Mouse (Mus musculus): ENCODE data around the gene Rhbdd1. TPM values are rescaled to one million over a fixed set of nuclear protein-coding genes. Genes with fewer than 3 reads are reported as not detected.

Rhbdd1 gene
- polyA plus RNA-seq, 1 experiment from 2014 or later, result 7.5 TPM

DNA sequence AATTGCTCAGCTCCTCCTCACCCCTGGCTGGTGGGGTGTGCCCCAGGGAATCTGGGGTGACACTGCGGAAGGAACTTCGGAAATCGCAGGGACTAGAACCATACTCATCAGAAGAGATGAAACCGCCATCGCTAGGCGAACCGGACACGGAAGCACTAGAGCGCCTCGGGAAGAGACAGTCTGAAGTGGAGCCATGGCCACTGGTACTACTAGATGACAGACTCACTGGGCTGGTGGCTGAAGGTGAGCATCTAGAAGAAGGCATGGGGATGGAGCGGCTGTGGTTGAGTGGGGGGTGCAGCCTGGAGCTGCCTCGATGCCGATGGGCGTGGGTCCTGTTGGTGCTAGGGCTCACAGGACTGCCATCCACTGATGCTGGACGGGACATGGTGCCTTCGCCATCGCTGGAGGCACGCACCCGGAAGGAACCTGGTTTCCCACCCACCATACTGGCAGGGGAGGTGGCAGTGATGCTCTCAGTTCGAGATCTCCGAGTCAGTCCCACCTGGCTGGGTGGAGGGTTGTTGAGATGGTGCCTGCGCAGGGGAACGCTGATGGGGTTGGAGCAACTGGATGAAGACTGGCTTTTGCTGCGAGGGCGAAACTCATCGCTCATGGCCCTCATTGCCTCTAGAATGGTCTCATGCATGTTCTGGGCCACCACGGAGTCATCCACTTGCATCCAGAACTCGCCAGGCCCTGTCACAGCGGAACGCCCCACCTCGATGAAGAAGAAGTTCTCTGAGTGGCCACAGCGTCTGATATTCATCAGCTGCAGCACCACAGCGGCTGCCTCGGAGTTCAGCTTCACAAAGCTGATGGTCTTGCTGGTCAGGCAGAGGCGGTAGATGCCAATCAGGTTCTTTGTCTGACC, 26.9 kb upstream of the Rhbdd1 start:
- Histone ChIP-seq H3K9ac (ENCODE audit: low read length) (peak overlapping the region; percentile 87), H3K4me1 (replicated peaks; ENCODE audit: control insufficient read depth, insufficient read depth, low read length) (peaks cover 13% of the 10 kb centered on the region), H3K9me3 (ENCODE audit: control insufficient read depth, low read length) (no peaks in the 10 kb centered on the region; the same call in 1 of the 2 replicates), H3K4me2 (ENCODE audit: low read depth, low read length, severe bottlenecking) (peak overlapping the region; percentile 92), H3K36me3 (ENCODE audit: control insufficient read depth, insufficient read depth, low read length) (peaks cover 17% of the 10 kb centered on the region), H3K4me3 (ENCODE audit: low read depth, low read length) (peak overlapping the region; percentile 73), H3K27ac (ENCODE audit: low read depth, low read length) (peak overlapping the region; percentile 97; the same call in 1 of the 2 replicates), H3K27me3 (ENCODE audit: control insufficient read depth, insufficient read depth, low read length) (no peaks in the 10 kb centered on the region)
- DNase-seq (ENCODE audit: low spot score), result peak; percentile 60
- ATAC-seq (replicated peaks; ENCODE audit: low FRiP score), result no peak
- 75% methylated on average over 35 of the region's 35 CpGs for WGBS

DNA sequence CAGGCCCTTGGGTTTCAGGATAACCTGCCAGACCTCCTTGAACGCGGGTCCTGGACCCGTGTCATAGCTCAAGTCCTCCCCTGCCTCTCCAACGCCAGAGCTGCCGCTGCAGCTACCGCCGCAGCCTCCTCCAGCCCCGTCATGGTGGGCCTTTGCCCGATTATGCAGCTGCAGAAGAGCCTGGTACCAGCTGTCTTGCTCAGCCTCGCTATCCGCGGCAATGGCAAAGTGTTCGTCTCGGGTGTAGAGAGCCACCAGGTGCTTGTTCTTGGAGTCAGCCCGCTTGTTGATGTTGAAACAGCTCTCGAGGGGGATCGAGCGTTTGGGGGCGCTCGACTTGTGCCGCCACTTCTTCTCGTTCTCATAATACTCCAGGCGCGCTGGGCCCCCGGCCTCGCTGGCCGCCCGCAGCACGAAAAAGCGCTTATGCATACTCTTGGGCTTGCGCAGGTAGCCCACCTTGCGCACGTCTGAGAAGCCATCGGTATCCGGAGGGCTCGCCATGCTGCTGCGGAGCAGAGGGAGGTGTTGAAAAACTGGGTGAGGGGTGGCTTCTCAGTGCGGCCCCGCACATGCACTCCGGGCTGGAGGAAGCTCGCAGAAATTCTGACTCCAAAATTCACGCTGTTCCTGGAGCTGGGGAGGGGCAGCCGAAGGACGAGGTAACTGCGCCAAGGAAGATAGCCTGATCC, 26.1 kb upstream of the Rhbdd1 start:
- Histone ChIP-seq H3K4me2 (ENCODE audit: low read depth, low read length, severe bottlenecking) (peak overlapping the region; percentile 92), H3K9ac (ENCODE audit: low read length) (peak overlapping the region; percentile 87), H3K36me3 (ENCODE audit: control insufficient read depth, insufficient read depth, low read length) (peaks cover 17% of the 10 kb centered on the region), H3K27ac (ENCODE audit: low read depth, low read length) (peak overlapping the region; percentile 97), H3K27me3 (ENCODE audit: control insufficient read depth, insufficient read depth, low read length) (no peaks in the 10 kb centered on the region), H3K4me3 (ENCODE audit: low read depth, low read length) (peak overlapping the region; percentile 73), H3K4me1 (replicated peaks; ENCODE audit: control insufficient read depth, insufficient read depth, low read length) (peaks cover 13% of the 10 kb centered on the region), H3K9me3 (ENCODE audit: control insufficient read depth, low read length) (no peaks in the 10 kb centered on the region; the same call in 1 of the 2 replicates)
- WGBS, result under 1% methylated on average over 45 of the region's 45 CpGs
- DNase-seq (ENCODE audit: low spot score) (peak; percentile 79), ATAC-seq (replicated peaks; ENCODE audit: low FRiP score) (0 out of 2 replicates have a peak, but pooled peaks have one; percentile 0)

DNA sequence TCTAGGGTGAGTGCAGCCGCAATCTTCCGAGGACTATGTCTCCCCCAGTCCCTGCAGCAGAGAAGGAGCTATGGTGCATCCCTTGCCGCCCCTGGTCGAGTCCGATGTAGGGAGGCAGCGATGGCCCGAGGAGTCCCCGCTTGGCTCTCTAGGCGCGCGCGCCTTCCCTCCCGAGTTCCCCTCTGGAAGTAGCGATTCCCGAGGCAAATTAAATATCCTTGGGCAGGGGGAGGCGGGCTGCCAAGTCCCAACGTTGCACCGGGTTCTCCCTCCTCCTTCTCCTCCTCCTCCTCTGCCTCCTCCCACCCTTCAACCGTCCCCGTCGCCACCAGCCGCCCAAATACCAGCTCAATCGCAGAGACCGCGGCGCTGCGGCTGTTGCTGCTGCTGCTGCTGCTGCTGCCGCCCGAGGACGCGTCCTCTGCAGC, 25.5 kb upstream of the Rhbdd1 start:
- H3K9me3 ChIP-seq (ENCODE audit: control insufficient read depth, low read length), result no peaks in the 10 kb centered on the region; the same call in 1 of the 2 replicates
- H3K27me3 ChIP-seq (ENCODE audit: control insufficient read depth, insufficient read depth, low read length), result no peaks in the 10 kb centered on the region
- H3K36me3 ChIP-seq (ENCODE audit: control insufficient read depth, insufficient read depth, low read length), result peaks cover 17% of the 10 kb centered on the region
- peak; percentile 64 for ATAC-seq (replicated peaks; ENCODE audit: low FRiP score)
- peak overlapping the region; percentile 92 for H3K4me2 ChIP-seq (ENCODE audit: low read depth, low read length, severe bottlenecking)
- H3K9ac ChIP-seq (ENCODE audit: low read length), result peak overlapping the region; percentile 87
- DNase-seq (ENCODE audit: low spot score), result peak; percentile 90
- WGBS, result under 1% methylated on average over 31 of the region's 31 CpGs
- peak overlapping the region; percentile 97 for H3K27ac ChIP-seq (ENCODE audit: low read depth, low read length)
- H3K4me3 ChIP-seq (ENCODE audit: low read depth, low read length), result peak overlapping the region; percentile 73
- H3K4me1 ChIP-seq (replicated peaks; ENCODE audit: control insufficient read depth, insufficient read depth, low read length), result peaks cover 13% of the 10 kb centered on the region

DNA sequence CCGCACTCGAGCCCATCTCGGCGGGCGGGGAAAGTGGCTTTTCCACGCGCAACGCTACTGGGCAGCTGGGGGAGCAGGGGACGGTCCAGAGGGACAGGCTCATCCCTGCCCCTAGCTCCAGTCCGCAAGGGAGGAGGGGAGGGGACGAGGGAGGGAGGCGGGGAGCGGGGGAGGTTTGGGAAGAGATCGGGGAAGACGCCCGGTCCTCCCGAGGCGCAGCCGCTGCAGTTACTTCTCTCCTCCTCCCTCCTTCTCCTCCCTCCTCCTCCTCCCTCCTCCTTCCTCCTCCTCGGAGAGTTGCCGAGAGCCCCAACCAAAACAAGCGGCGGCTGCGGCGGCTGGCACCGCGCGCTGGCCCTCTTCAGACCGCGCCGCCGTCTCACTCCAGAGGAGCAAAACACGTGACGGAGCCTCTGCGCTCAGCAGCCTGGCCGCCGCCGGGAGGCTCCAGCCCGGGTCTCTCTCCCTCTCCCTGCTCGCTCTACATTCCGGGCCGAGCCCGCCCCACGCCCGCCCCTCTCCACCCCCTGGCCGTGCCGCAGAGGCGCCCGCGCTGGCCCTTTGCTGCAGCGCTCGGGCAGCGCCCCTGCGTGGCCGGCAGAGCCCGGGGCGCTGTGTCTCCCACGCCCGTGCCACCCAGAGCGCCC, 25.0 kb upstream of the Rhbdd1 start, which contains the start of gene Irs1:
TSS of gene Irs1 (minus strand) at position 266 of the 647 bp plus-strand sequence.
- Histone ChIP-seq H3K9me3 (ENCODE audit: control insufficient read depth, low read length) (no peaks in the 10 kb centered on the region; the same call in 1 of the 2 replicates), H3K9ac (ENCODE audit: low read length) (peak within 1 kb of the TSS; percentile 87), H3K27ac (ENCODE audit: low read depth, low read length) (peak within 1 kb of the TSS; percentile 97), H3K4me1 (replicated peaks; ENCODE audit: control insufficient read depth, insufficient read depth, low read length) (peaks cover 13% of the 10 kb centered on the region), H3K4me3 (ENCODE audit: low read depth, low read length) (peak within 1 kb of the TSS; percentile 73), H3K27me3 (ENCODE audit: control insufficient read depth, insufficient read depth, low read length) (no peaks in the 10 kb centered on the region), H3K36me3 (ENCODE audit: control insufficient read depth, insufficient read depth, low read length) (peaks cover 17% of the 10 kb centered on the region), H3K4me2 (ENCODE audit: low read depth, low read length, severe bottlenecking) (peak within 1 kb of the TSS; percentile 92)
- WGBS, result 1% methylated on average over 52 of the region's 60 CpGs
- peak; percentile 94 for DNase-seq (ENCODE audit: low spot score)
- ATAC-seq (replicated peaks; ENCODE audit: low FRiP score), result peak; percentile 89

DNA sequence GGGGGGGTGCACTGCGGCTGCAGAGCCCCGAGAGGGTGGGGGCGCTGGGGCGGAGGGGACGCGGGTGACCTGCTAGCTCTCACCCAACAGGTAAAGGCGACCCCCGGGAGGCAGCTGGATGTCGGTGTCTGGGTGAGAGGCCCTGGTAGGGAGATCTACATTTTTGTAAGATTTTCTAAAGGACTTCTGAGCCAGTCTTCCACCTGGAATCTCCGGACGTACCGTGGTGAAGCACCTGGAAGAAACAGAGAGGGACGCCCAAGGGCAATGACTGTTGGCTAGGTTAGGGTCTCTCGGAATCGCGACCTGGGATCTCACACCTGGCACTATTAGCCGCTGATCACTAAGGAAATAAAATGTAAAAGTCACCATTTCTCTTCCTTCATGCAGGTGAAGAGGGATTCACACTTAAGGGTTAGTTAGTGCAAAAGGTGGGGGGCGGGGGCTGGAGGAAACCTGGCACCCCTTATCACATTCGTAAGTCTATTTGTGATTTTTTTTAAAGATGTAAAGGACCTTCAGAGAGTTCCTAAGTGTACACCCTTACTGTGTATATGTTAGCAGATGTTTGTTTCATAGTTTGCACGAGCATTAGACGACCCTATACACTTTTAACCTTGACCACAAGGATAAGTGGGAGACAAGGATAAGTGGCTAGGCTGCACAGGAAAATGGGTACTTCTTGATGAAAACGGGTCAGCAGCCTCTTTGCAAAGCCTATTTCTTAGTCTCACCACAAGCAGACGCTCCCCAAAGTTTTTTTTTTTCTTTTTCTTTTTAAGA, 24.1 kb upstream of the Rhbdd1 start:
- Histone ChIP-seq H3K36me3 (ENCODE audit: control insufficient read depth, insufficient read depth, low read length) (peaks cover 17% of the 10 kb centered on the region), H3K4me3 (ENCODE audit: low read depth, low read length) (peak overlapping the region; percentile 73), H3K27me3 (ENCODE audit: control insufficient read depth, insufficient read depth, low read length) (no peaks in the 10 kb centered on the region), H3K27ac (ENCODE audit: low read depth, low read length) (peak overlapping the region; percentile 97), H3K4me2 (ENCODE audit: low read depth, low read length, severe bottlenecking) (peak overlapping the region; percentile 92), H3K9me3 (ENCODE audit: control insufficient read depth, low read length) (no peaks in the 10 kb centered on the region; the same call in 1 of the 2 replicates), H3K9ac (ENCODE audit: low read length) (peak overlapping the region; percentile 87), H3K4me1 (replicated peaks; ENCODE audit: control insufficient read depth, insufficient read depth, low read length) (peaks cover 13% of the 10 kb centered on the region)
- DNase-seq (ENCODE audit: low spot score) (no peak), ATAC-seq (replicated peaks; ENCODE audit: low FRiP score) (peak; percentile 4; the same call in 1 of the 2 replicates)
- WGBS, result 2% methylated on average over 22 of the region's 23 CpGs

DNA sequence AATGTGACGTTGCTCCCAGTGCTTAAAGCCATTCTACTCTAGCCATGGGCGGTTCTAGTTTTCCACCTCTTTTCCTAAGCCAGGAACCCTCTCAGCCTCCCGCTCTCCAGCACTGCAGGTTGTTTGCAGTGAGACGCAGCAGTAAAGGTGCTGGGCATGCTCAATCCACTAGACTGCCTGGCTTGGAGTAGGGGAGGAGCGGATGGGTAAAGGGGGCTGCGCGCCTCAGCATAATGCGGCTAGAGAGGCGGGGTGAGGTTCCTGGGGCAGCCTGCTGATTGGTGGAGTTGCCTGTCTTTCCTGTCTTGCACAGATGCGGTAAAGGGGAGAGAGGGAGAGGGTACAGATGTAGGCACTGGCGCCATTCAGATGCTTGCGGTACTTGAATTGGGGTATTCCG, 23.5 kb upstream of the Rhbdd1 start:
- 0% methylated on average over 13 of the region's 13 CpGs for WGBS
- H3K27me3 ChIP-seq (ENCODE audit: control insufficient read depth, insufficient read depth, low read length), result no peaks in the 10 kb centered on the region
- ATAC-seq (replicated peaks; ENCODE audit: low FRiP score), result peak; percentile 76
- peak overlapping the region; percentile 92 for H3K4me2 ChIP-seq (ENCODE audit: low read depth, low read length, severe bottlenecking)
- H3K9me3 ChIP-seq (ENCODE audit: control insufficient read depth, low read length), result no peaks in the 10 kb centered on the region; the same call in 1 of the 2 replicates
- peaks cover 13% of the 10 kb centered on the region for H3K4me1 ChIP-seq (replicated peaks; ENCODE audit: control insufficient read depth, insufficient read depth, low read length)
- peaks cover 16% of the 10 kb centered on the region for H3K36me3 ChIP-seq (ENCODE audit: control insufficient read depth, insufficient read depth, low read length)
- H3K9ac ChIP-seq (ENCODE audit: low read length), result no peak overlapping the region
- DNase-seq (ENCODE audit: low spot score), result peak; percentile 92
- peak overlapping the region; percentile 73 for H3K4me3 ChIP-seq (ENCODE audit: low read depth, low read length)
- H3K27ac ChIP-seq (ENCODE audit: low read depth, low read length), result peak overlapping the region; percentile 5; the same call in 1 of the 2 replicates

DNA sequence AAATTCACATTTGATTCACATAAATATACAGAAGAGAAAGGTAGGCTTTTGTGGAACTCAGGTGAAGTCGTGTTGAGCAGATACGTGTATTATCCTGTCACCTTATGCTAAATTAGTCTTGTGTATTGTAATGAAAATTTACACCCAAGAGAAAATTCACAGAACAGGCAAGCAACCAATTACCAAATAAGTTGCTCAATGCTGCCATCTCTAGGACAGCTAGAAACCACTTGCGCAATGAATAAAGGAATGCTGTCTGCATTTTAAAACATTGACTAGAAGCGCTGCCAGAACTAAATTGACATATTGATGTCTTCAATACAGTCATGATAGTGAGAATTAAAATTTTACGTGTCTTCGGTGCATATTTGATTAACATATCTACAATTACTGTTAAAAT, 22.1 kb upstream of the Rhbdd1 start:
- Histone ChIP-seq H3K4me1 (replicated peaks; ENCODE audit: control insufficient read depth, insufficient read depth, low read length) (peaks cover 6% of the 10 kb centered on the region), H3K27me3 (ENCODE audit: control insufficient read depth, insufficient read depth, low read length) (no peaks in the 10 kb centered on the region), H3K9ac (ENCODE audit: low read length) (no peak overlapping the region), H3K4me3 (ENCODE audit: low read depth, low read length) (no peak overlapping the region), H3K4me2 (ENCODE audit: low read depth, low read length, severe bottlenecking) (no peak overlapping the region), H3K9me3 (ENCODE audit: control insufficient read depth, low read length) (no peaks in the 10 kb centered on the region), H3K27ac (ENCODE audit: low read depth, low read length) (no peak overlapping the region), H3K36me3 (ENCODE audit: control insufficient read depth, insufficient read depth, low read length) (peaks cover 2% of the 10 kb centered on the region; the same call in 1 of the 2 replicates)
- 15% methylated on average over 6 of the region's 6 CpGs for WGBS
- ATAC-seq (replicated peaks; ENCODE audit: low FRiP score) (no peak), DNase-seq (ENCODE audit: low spot score) (no peak)

All from forebrain, embryonic 11.5 days (tissue).